Mouse (Mus musculus): ENCODE measurements at regions not wholly inside any gene's neighbourhood (a gene's known extent, or its start where the extent isn't known, plus 50 kb on each side); places are given as distances from the start of the nearest gene placed in this dataset.

DNA sequence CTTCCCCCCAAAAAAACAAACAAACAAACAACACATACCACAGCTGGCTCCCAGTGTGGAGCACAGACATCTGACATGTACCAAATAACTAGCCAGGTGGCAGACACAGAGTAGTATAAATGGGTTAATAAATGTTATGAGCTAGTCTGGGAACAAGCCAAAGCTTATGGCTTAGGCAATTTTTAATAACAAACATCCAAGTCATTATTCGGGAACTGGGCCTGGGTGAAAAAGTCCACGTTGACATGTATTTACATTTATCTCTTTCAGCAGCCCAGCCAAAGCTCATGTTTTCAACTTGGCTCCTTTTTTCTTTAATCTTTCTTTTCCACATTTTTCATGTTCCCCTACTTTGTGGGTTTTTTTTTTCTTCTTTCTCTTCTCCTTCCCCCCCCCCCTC, 543.4 kb downstream of the Brinp1 start:
- Histone ChIP-seq H3K9me3 (ENCODE audit: control insufficient read depth, low read length) (no peaks in the 10 kb centered on the region), H3K9ac (ENCODE audit: low read length) (no peak overlapping the region), H3K4me1 (replicated peaks; ENCODE audit: control insufficient read depth, insufficient read depth, low read length) (no peaks in the 10 kb centered on the region), H3K27me3 (ENCODE audit: control insufficient read depth, insufficient read depth, low read depth, low read length) (no peaks in the 10 kb centered on the region), H3K4me2 (ENCODE audit: low read depth, low read length) (no peak overlapping the region), H3K27ac (ENCODE audit: low read length) (no peak overlapping the region), H3K4me3 (ENCODE audit: low read length) (no peak overlapping the region), H3K36me3 (ENCODE audit: control insufficient read depth, insufficient read depth, low read length) (no peaks in the 10 kb centered on the region)
- ATAC-seq (ENCODE audit: low read depth) = peak; percentile 54; the same call in 1 of the 2 replicates
- 51% methylated on average over 2 of the region's 2 CpGs for WGBS

DNA sequence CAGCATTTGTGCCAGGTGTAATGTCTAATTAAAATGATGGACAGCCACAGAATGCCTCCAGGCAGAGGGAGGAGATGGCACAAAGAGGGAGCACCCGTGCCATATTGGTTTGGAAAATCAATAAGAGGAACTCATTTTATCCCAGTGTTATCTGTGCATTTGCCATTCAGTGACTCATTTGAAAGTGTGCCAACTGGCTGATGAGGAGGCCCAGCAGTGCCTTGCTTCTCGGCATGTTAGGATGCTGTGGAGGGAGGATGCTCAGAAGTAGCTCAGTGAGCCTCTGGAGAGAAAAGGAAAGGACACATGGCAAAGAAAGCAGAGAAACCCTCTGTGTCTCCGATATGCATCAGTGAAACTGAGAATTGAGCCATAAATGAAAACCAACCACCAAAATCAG, 549.8 kb downstream of the Brinp1 start:
- H3K36me3 ChIP-seq (ENCODE audit: control insufficient read depth, insufficient read depth, low read length) = no peaks in the 10 kb centered on the region
- 64% methylated on average over 3 of the region's 3 CpGs for WGBS
- no peaks in the 10 kb centered on the region for H3K4me1 ChIP-seq (replicated peaks; ENCODE audit: control insufficient read depth, insufficient read depth, low read length)
- H3K9me3 ChIP-seq (ENCODE audit: control insufficient read depth, low read length) = no peaks in the 10 kb centered on the region
- H3K4me2 ChIP-seq (ENCODE audit: low read depth, low read length) = no peak overlapping the region
- no peak overlapping the region for H3K4me3 ChIP-seq (ENCODE audit: low read length)
- no peaks in the 10 kb centered on the region for H3K27me3 ChIP-seq (ENCODE audit: control insufficient read depth, insufficient read depth, low read depth, low read length)
- no peak overlapping the region for H3K9ac ChIP-seq (ENCODE audit: low read length)
- ATAC-seq (ENCODE audit: low read depth) = no peak
- no peak overlapping the region for H3K27ac ChIP-seq (ENCODE audit: low read length)

DNA sequence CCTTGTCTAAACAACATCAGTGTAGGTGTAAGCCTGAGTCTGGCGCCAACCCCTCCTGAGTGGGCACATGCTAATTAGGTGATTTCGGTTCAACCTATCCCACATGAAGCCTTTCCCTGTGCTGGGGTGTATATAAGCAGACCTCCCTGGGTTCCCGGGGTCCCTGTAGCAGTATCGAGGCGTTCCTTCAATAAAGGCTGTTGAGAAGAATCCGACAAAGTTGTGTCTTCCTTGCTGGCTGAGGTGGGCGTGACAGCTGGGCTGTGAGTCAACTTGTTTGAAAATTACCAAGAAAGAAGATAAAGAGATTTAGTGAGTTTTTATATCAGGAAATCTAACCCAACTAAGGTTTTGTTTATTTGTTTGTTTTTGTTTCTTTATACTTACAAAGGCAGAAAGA, 567.1 kb downstream of the Brinp1 start:
- Histone ChIP-seq H3K4me3 (ENCODE audit: low read length) (no peak overlapping the region), H3K9me3 (ENCODE audit: control insufficient read depth, low read length) (no peaks in the 10 kb centered on the region), H3K27ac (ENCODE audit: low read length) (no peak overlapping the region), H3K4me1 (replicated peaks; ENCODE audit: control insufficient read depth, insufficient read depth, low read length) (no peaks in the 10 kb centered on the region), H3K36me3 (ENCODE audit: control insufficient read depth, insufficient read depth, low read length) (no peaks in the 10 kb centered on the region), H3K27me3 (ENCODE audit: control insufficient read depth, insufficient read depth, low read depth, low read length) (no peaks in the 10 kb centered on the region), H3K4me2 (ENCODE audit: low read depth, low read length) (no peak overlapping the region), H3K9ac (ENCODE audit: low read length) (no peak overlapping the region)
- ATAC-seq (ENCODE audit: low read depth) = no peak
- 83% methylated on average over 7 of the region's 7 CpGs for WGBS

DNA sequence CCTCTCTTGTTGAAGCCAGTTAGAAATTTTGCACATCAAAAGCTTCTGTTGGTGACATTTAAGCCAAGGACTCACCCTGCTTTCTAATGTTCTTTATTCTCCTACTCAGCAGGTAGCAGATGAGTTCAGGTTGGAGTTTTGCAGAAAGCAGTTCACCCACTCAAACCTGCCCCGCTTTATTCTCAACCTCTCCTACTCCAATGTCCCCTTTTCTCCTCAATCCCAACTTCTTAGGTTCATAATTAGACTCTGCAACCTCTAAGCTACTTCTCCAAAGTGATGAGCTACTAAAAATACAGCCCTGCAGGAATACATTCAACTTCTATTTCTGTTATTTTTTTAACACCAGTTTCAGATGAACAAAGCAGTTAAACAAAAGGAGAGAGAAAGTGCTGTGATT, 572.2 kb downstream of the Brinp1 start:
- Histone ChIP-seq H3K9ac (ENCODE audit: low read length) (no peak overlapping the region), H3K9me3 (ENCODE audit: control insufficient read depth, low read length) (no peaks in the 10 kb centered on the region), H3K4me2 (ENCODE audit: low read depth, low read length) (no peak overlapping the region), H3K36me3 (ENCODE audit: control insufficient read depth, insufficient read depth, low read length) (no peaks in the 10 kb centered on the region), H3K27me3 (ENCODE audit: control insufficient read depth, insufficient read depth, low read depth, low read length) (no peaks in the 10 kb centered on the region), H3K4me1 (replicated peaks; ENCODE audit: control insufficient read depth, insufficient read depth, low read length) (no peaks in the 10 kb centered on the region), H3K27ac (ENCODE audit: low read length) (no peak overlapping the region), H3K4me3 (ENCODE audit: low read length) (no peak overlapping the region)
- 64% methylated on average over 1 of the region's 1 CpGs for WGBS
- no peak for ATAC-seq (ENCODE audit: low read depth)

DNA sequence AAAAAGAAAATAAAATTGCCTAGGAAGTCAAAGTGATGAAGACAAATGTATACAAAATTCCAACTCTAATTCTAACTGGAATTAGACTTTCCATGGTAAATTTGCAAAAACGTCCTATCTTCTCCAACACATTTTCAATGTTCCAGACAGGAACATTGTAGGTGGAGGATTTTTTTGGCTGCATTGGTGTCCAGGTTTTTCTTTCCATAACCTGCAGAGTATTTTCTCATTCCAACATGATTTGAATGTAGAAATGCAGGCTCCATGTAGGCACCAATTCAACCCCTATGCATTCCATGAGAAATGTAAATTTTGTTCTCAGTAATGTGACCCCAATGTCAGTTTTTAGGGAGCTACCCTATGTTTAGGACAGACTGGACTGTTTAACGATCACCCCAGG, 586.2 kb downstream of the Brinp1 start:
- no peak overlapping the region for H3K27ac ChIP-seq (ENCODE audit: low read length)
- whole genome bisulfite sequencing = 84% methylated on average over 2 of the region's 2 CpGs
- H3K36me3 ChIP-seq (ENCODE audit: control insufficient read depth, insufficient read depth, low read length) = no peaks in the 10 kb centered on the region
- H3K4me1 ChIP-seq (replicated peaks; ENCODE audit: control insufficient read depth, insufficient read depth, low read length) = no peaks in the 10 kb centered on the region
- no peak overlapping the region for H3K4me3 ChIP-seq (ENCODE audit: low read length)
- ATAC-seq (ENCODE audit: low read depth) = no peak
- no peaks in the 10 kb centered on the region for H3K27me3 ChIP-seq (ENCODE audit: control insufficient read depth, insufficient read depth, low read depth, low read length)
- H3K9me3 ChIP-seq (ENCODE audit: control insufficient read depth, low read length) = no peaks in the 10 kb centered on the region
- H3K9ac ChIP-seq (ENCODE audit: low read length) = no peak overlapping the region
- no peak overlapping the region for H3K4me2 ChIP-seq (ENCODE audit: low read depth, low read length)

DNA sequence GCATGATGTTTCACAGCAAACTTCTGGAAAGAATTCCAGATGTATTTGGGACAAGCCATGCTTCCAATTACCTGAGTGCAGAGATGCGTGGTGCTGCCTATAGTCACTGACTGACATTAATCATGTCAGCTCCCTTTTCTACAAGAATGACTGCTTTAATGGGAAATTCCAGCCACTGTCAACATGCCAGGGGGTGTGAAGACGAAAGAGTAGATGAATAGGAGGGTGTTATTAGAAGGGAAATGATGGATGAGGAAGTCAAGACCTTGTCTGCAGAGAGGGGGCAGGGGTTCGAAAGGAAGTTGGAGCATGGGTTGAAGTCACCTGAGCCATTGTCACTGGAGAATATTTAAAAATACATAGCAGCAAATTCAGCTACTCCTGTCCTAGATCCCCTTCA, 634.6 kb downstream of the Brinp1 start:
- 22% methylated on average over 3 of the region's 3 CpGs for WGBS
- H3K4me2 ChIP-seq (ENCODE audit: low read depth, low read length) = no peak overlapping the region
- H3K27ac ChIP-seq (ENCODE audit: low read length) = no peak overlapping the region
- no peak overlapping the region for H3K9ac ChIP-seq (ENCODE audit: low read length)
- H3K4me3 ChIP-seq (ENCODE audit: low read length) = no peak overlapping the region
- no peaks in the 10 kb centered on the region for H3K36me3 ChIP-seq (ENCODE audit: control insufficient read depth, insufficient read depth, low read length)
- no peak for ATAC-seq (ENCODE audit: low read depth)
- H3K9me3 ChIP-seq (ENCODE audit: control insufficient read depth, low read length) = no peaks in the 10 kb centered on the region
- H3K4me1 ChIP-seq (replicated peaks; ENCODE audit: control insufficient read depth, insufficient read depth, low read length) = no peaks in the 10 kb centered on the region
- H3K27me3 ChIP-seq (ENCODE audit: control insufficient read depth, insufficient read depth, low read depth, low read length) = no peaks in the 10 kb centered on the region

DNA sequence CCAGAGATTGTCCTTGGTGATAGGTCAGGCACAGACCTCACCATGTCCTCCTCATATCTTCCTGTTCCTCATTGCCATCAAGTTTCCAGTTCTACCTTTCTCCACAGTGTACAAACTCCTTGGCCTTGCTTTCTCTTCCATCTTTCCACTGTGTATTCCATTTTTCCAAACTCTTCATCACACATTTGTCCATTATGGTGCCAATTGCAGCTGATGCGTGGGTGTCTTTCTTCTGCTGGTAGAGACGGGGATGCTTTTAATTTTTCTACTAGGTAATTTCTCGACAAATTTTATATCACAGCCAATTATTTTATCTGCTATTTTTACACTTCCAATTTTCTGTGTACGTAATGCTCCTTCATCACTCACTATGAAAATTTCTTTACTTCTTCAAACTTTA, 641.4 kb downstream of the Brinp1 start:
- no peaks in the 10 kb centered on the region for H3K27me3 ChIP-seq (ENCODE audit: control insufficient read depth, insufficient read depth, low read depth, low read length)
- H3K4me2 ChIP-seq (ENCODE audit: low read depth, low read length) = no peak overlapping the region
- H3K4me1 ChIP-seq (replicated peaks; ENCODE audit: control insufficient read depth, insufficient read depth, low read length) = no peaks in the 10 kb centered on the region
- H3K36me3 ChIP-seq (ENCODE audit: control insufficient read depth, insufficient read depth, low read length) = no peaks in the 10 kb centered on the region
- no peak overlapping the region for H3K9ac ChIP-seq (ENCODE audit: low read length)
- H3K9me3 ChIP-seq (ENCODE audit: control insufficient read depth, low read length) = no peaks in the 10 kb centered on the region
- H3K27ac ChIP-seq (ENCODE audit: low read length) = no peak overlapping the region
- 92% methylated on average over 4 of the region's 4 CpGs for WGBS
- H3K4me3 ChIP-seq (ENCODE audit: low read length) = no peak overlapping the region
- no peak for ATAC-seq (ENCODE audit: low read depth)

DNA sequence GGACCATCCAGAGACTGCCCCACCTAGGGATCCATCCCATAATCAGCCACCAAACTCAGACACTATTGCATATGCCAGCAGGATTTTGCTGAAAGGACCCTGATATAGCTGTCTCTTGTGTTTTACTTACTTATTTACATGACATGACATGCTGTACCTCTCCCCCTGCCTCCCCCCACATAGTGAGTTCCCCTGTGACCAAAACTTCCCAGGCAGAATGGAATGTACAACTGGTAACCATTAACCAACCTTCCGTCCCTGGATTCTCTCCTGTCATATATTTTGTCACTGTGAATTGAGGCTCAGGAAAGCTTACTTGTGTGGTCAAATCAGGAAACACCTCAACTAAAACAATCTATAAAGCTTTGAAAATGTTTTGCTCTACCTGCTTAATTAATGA, 669.4 kb downstream of the Brinp1 start:
- ATAC-seq (ENCODE audit: low read depth) = no peak
- Histone ChIP-seq H3K4me1 (replicated peaks; ENCODE audit: control insufficient read depth, insufficient read depth, low read length) (no peaks in the 10 kb centered on the region), H3K27ac (ENCODE audit: low read length) (no peak overlapping the region), H3K4me2 (ENCODE audit: low read depth, low read length) (no peak overlapping the region), H3K9ac (ENCODE audit: low read length) (no peak overlapping the region), H3K9me3 (ENCODE audit: control insufficient read depth, low read length) (no peaks in the 10 kb centered on the region), H3K4me3 (ENCODE audit: low read length) (no peak overlapping the region), H3K27me3 (ENCODE audit: control insufficient read depth, insufficient read depth, low read depth, low read length) (no peaks in the 10 kb centered on the region), H3K36me3 (ENCODE audit: control insufficient read depth, insufficient read depth, low read length) (no peaks in the 10 kb centered on the region)
- 62% methylated on average over 1 of the region's 1 CpGs for WGBS

DNA sequence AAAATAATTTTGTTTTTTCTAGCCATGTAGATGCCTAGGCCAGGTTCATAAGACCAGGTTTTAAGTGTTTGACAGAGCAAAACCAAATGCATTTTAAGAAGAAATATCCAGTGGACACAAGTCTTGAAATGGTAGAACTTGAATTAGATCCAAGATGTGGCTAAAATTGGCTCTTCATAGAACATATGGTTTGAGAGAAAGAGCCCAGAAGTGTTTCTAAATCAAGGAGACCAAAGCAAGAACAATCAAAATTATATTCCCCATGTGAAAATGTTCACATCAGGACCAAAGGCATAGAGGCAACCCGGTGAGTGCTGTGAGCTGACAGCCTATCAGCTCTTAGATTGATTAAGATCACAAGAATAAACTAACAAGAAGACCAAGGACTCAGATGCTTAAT, 673.3 kb downstream of the Brinp1 start:
- Histone ChIP-seq H3K9me3 (ENCODE audit: control insufficient read depth, low read length) (no peaks in the 10 kb centered on the region), H3K4me1 (replicated peaks; ENCODE audit: control insufficient read depth, insufficient read depth, low read length) (no peaks in the 10 kb centered on the region), H3K27ac (ENCODE audit: low read length) (no peak overlapping the region), H3K4me3 (ENCODE audit: low read length) (no peak overlapping the region), H3K4me2 (ENCODE audit: low read depth, low read length) (no peak overlapping the region), H3K9ac (ENCODE audit: low read length) (no peak overlapping the region), H3K27me3 (ENCODE audit: control insufficient read depth, insufficient read depth, low read depth, low read length) (no peaks in the 10 kb centered on the region), H3K36me3 (ENCODE audit: control insufficient read depth, insufficient read depth, low read length) (no peaks in the 10 kb centered on the region)
- 46% methylated on average over 1 of the region's 1 CpGs for WGBS
- ATAC-seq (ENCODE audit: low read depth) = no peak

DNA sequence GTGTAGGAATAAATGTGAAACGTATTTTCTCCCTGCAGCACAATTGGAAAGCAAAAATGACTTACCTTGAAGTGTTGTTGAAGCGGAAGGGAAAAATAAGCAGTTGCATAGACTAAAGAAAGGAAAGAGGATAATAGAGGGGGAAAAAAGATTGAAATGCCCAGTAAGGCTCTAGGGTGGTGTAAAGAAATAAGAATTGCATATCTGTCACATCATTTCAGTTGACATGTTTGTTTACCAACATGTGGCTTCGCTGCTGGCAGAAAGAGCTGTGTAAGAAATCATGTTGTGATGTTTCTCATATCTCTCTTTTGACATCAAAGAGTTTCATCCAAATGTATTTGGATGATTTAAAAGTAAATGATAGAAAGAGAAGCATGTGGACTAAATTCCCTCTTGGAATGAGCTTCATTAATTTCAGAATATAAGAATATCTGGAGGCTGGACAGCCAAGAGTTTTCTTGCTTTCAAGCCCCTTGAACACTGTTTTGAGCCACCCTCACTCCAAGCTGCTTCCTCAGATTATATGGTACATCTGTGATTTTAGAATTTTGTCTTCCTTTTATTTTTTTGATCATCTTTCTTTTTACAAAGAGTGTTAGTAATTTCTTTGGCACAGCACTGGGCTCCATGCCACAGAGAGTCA, 679.0 kb downstream of the Brinp1 start:
- H3K27ac ChIP-seq (ENCODE audit: low read length) = no peak overlapping the region
- no peak overlapping the region for H3K9ac ChIP-seq (ENCODE audit: low read length)
- 49% methylated on average over 3 of the region's 3 CpGs for WGBS
- ATAC-seq (ENCODE audit: low read depth) = peak; percentile 64; the same call in 1 of the 2 replicates
- H3K4me3 ChIP-seq (ENCODE audit: low read length) = no peak overlapping the region
- no peak overlapping the region for H3K4me2 ChIP-seq (ENCODE audit: low read depth, low read length)
- H3K36me3 ChIP-seq (ENCODE audit: control insufficient read depth, insufficient read depth, low read length) = no peaks in the 10 kb centered on the region
- no peaks in the 10 kb centered on the region for H3K4me1 ChIP-seq (replicated peaks; ENCODE audit: control insufficient read depth, insufficient read depth, low read length)
- H3K9me3 ChIP-seq (ENCODE audit: control insufficient read depth, low read length) = no peaks in the 10 kb centered on the region
- H3K27me3 ChIP-seq (ENCODE audit: control insufficient read depth, insufficient read depth, low read depth, low read length) = no peaks in the 10 kb centered on the region

All from lung, embryonic 16.5 days (tissue).